Mouse (Mus musculus) MEL (cell line): Measurements from ENCODE around the gene Lmnb2. TPM values are rescaled to one million over a fixed set of nuclear protein-coding genes. Genes with fewer than 3 reads are reported as not detected.

Source experiments
- DNase-seq: peaks from one replicate; pipeline ENCODE4 v3.0.0; 2011; ENCODE audit warnings: low read depth, low spot score
- H3K27ac ChIP-seq: 2 replicates; pipeline ENCODE4 v1.5.1; 2012; ENCODE audit warnings: low read depth, mild to moderate bottlenecking, control low read depth, low read length, moderate library complexity; ENCODE audit not compliant: control insufficient read depth
- H3K27me3 ChIP-seq, 2 experiments: fragments of 150-350 bp in 1 of 2; sonication (generic) in 1 of 2; 2 replicates each; pipeline ENCODE4 v1.6.1; 2012; ENCODE audit warnings: low read length in 2 of 2, mild to moderate bottlenecking in 2 of 2, improper control_type of control experiment in 1 of 2, moderate library complexity in 1 of 2; ENCODE audit not compliant: insufficient read depth in 2 of 2, control insufficient read depth in 1 of 2
- H3K36me3 ChIP-seq, 2 experiments: 2 replicates each; pipeline ENCODE4 v1.6.1; 2012 to 2014; ENCODE audit warnings: low read length in 2 of 2, improper control_type of control experiment in 1 of 2, inconsistent platforms in 1 of 2, mild to moderate bottlenecking in 1 of 2; ENCODE audit not compliant: insufficient read depth in 2 of 2, control insufficient read depth in 1 of 2
- H3K4me1 ChIP-seq, 2 experiments: fragments of 150-350 bp in 1 of 2; sonication (generic) in 1 of 2; 2 replicates each; pipeline ENCODE4 v1.6.1; 2012; ENCODE audit warnings: low read length in 2 of 2, improper control_type of control experiment in 1 of 2, mild to moderate bottlenecking in 1 of 2; ENCODE audit not compliant: insufficient read depth in 2 of 2, control insufficient read depth in 1 of 2
- H3K4me3 ChIP-seq, 2 experiments: fragments of 150-350 bp in 1 of 2; sonication (generic) in 1 of 2; 2 replicates each; pipeline ENCODE4 v1.5.1; 2012; ENCODE audit warnings: low read depth in 2 of 2, low read length in 2 of 2, mild to moderate bottlenecking in 2 of 2, moderate library complexity in 2 of 2, control low read depth in 1 of 2, improper control_type of control experiment in 1 of 2; ENCODE audit not compliant: control insufficient read depth in 1 of 2, insufficient read depth in 1 of 2
- H3K79me2 ChIP-seq: 2 replicates; pipeline ENCODE4 v1.6.1; 2012; ENCODE audit warnings: mild to moderate bottlenecking, low read length, moderate library complexity; ENCODE audit not compliant: control insufficient read depth, poor library complexity, insufficient read depth
- H3K9ac ChIP-seq: 2 replicates; pipeline ENCODE4 v1.6.1; 2012; ENCODE audit warnings: low read depth, mild to moderate bottlenecking, control low read depth, low read length, moderate library complexity; ENCODE audit not compliant: control insufficient read depth, poor library complexity, severe bottlenecking
- H3K9me3 ChIP-seq: fragments of 150-350 bp; sonication (generic); replicated peaks from 2 replicates; pipeline ENCODE4 v1.6.1; 2012; ENCODE audit warnings: mild to moderate bottlenecking, low read length, improper control_type of control experiment, moderate library complexity; ENCODE audit not compliant: insufficient read depth
- BHLHE40 ChIP-seq: IDR thresholded peaks from 2 replicates; pipeline ENCODE4 v1.6.1; 2012; ENCODE audit warnings: low read depth, mild to moderate bottlenecking, inconsistent platforms, low read length, improper control_type of control experiment, borderline replicate concordance
- CHD1 ChIP-seq: IDR thresholded peaks from 2 replicates; pipeline ENCODE4 v1.6.1; 2012; ENCODE audit warnings: low read depth, mild to moderate bottlenecking, inconsistent platforms, low read length, improper control_type of control experiment
- CTCF ChIP-seq, 3 experiments: IDR thresholded peaks in 2 of 3; conservative IDR thresholded peaks in 1 of 3; 2 replicates each; pipeline ENCODE4 v1.5.1; 2011 to 2012; ENCODE audit warnings: low read length in 3 of 3, low read depth in 2 of 3, mild to moderate bottlenecking in 2 of 3, improper control_type of control experiment in 1 of 3, inconsistent platforms in 1 of 3, mixed read lengths in 1 of 3, moderate library complexity in 1 of 3; ENCODE audit not compliant: control insufficient read depth in 1 of 3, insufficient read depth in 1 of 3, poor library complexity in 1 of 3, severe bottlenecking in 1 of 3
- EP300 ChIP-seq, 2 experiments: IDR thresholded peaks; 2 replicates each; pipeline ENCODE4 v1.6.1; 2011; ENCODE audit warnings: improper control_type of control experiment in 2 of 2, low read length in 2 of 2, low read depth in 1 of 2, mild to moderate bottlenecking in 1 of 2
- GABPA ChIP-seq: IDR thresholded peaks from 2 replicates; pipeline ENCODE4 v1.6.1; 2012; ENCODE audit warnings: low read depth, mild to moderate bottlenecking, inconsistent platforms, low read length, improper control_type of control experiment, moderate library complexity
- GATA1 ChIP-seq: IDR thresholded peaks from 2 replicates; pipeline ENCODE4 v1.6.1; 2011; ENCODE audit warnings: low read depth, low read length, improper control_type of control experiment
- MEF2A ChIP-seq: IDR thresholded peaks from 2 replicates; pipeline ENCODE4 v1.6.1; 2014; ENCODE audit warnings: low read depth, mild to moderate bottlenecking, inconsistent platforms, low read length, improper control_type of control experiment; ENCODE audit not compliant: poor library complexity, insufficient replicate concordance, severe bottlenecking; ENCODE audit errors: extremely low read depth
- MYB ChIP-seq: IDR thresholded peaks from 2 replicates; pipeline ENCODE4 v1.6.1; 2011; ENCODE audit warnings: mild to moderate bottlenecking, low read depth, low read length, improper control_type of control experiment
- SMC3 ChIP-seq: IDR thresholded peaks from 2 replicates; pipeline ENCODE4 v1.6.1; 2011; ENCODE audit warnings: low read depth, low read length, improper control_type of control experiment
- TBP ChIP-seq: IDR thresholded peaks from 2 replicates; pipeline ENCODE4 v1.8.0; 2011; ENCODE audit warnings: low read depth, low read length, improper control_type of control experiment
- TCF12 ChIP-seq: IDR thresholded peaks from 2 replicates; pipeline ENCODE4 v1.6.1; 2014; ENCODE audit warnings: low read depth, mild to moderate bottlenecking, inconsistent platforms, low read length, improper control_type of control experiment, moderate library complexity
- ZKSCAN1 ChIP-seq: IDR thresholded peaks from 2 replicates; pipeline ENCODE4 v1.6.1; 2012; ENCODE audit warnings: low read depth, mild to moderate bottlenecking, inconsistent platforms, low read length, improper control_type of control experiment, moderate library complexity
- polyA plus RNA-seq, 2 experiments: library from polyadenylated mRNA; stranded (reverse) in 1 of 2; unstranded in 1 of 2; fragments of >175 nt in 1 of 2; fragments of >200 nt in 1 of 2; gene quantifications; 2 replicates each; pipeline versions ENCODE4 v1.2.1 to v1.2.4; 2012; ENCODE audit warnings: low replicate concordance in 2 of 2, low read depth in 1 of 2; ENCODE audit not compliant: insufficient read length in 2 of 2, insufficient read depth in 1 of 2, missing spikeins in 1 of 2
- total RNA-seq: library from RNA; depleted of rRNA; stranded (reverse); fragments of 300-350 nt; gene quantifications from 2 replicates; pipeline ENCODE4 v1.2.3, GENCODE M21; 2012

Gene Lmnb2
- total and polyA plus RNA-seq, 3 experiments, result 29.9 to 32.8 TPM; not detected in 1

DNA sequence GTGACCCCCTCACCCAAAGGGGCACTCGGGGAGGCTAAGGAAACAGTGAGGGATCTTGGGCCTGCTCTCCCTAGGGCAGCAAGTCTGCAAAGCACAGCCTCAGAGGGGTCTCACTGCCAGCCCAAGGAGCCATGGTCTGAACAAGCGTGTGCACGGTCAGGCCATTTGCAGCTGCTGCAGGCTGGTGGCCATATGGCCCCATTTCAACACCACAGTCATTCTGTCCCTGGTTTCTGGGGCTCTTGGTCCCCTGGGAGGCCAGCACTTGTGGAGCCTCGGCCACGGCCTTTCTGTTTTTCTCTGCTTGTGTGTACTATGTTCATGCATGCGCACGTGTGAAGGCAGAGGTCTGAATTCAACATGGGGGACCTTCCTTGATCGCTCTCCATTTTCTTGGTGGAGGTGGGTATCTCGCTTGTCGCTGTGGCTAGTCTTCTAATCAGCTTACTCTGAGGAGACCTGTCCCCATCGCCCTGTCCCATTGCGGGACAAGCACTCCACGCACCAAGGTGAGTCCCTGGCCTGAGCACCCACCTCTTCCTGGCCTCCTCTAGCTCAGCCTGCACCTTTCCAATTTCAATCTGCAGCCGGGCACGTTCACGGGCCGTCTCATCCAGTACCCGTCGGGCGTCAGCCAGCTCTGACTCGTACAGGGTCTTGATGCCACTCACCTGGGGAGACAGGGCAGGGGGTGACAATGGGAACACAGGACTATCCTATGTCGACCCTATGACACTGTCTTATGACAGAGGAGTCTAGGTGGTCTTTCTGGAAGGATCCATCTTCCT, 8.5 kb downstream of the Lmnb2 start:
- Histone ChIP-seq H3K27ac (no peak overlapping the region), H3K36me3 (no peaks in the 10 kb centered on the region; a peak in 1 of 4 replicates), H3K9ac (no peak overlapping the region), H3K9me3 (no peaks in the 10 kb centered on the region), H3K79me2 (no peaks in the 10 kb centered on the region), H3K4me3 (no peak overlapping the region), H3K4me1 (no peaks in the 10 kb centered on the region), H3K27me3 (no peaks in the 10 kb centered on the region)
- no peak for DNase-seq
- TF ChIP-seq MYB, result no peak
- TF ChIP-seq BHLHE40, result no peak
- no peak for TF ChIP-seq ZKSCAN1
- no peak for TF ChIP-seq GATA1
- TF ChIP-seq CHD1, result no peak
- TF ChIP-seq GABPA, result no peak
- no peak for TF ChIP-seq EP300 (IDR thresholded peaks at IDR 0.05; ENCODE audit: low read depth in 1 of 2, low read length in 2 of 2)
- TF ChIP-seq CTCF (IDR thresholded peaks at IDR 0.05 in 2 of 3, conservative IDR thresholded peaks at IDR 0.05 in 1 of 3; ENCODE audit: control insufficient read depth in 1 of 3, insufficient read depth in 1 of 3, low read depth in 2 of 3, low read length in 3 of 3, poor library complexity in 1 of 3, severe bottlenecking in 1 of 3), result no peak
- TF ChIP-seq TBP, result no peak
- TF ChIP-seq TCF12, result no peak
- no peak for TF ChIP-seq MEF2A
- TF ChIP-seq SMC3, result no peak

- no peak overlapping the region for H3K9ac ChIP-seq
- H3K4me3 ChIP-seq, result no peak overlapping the region
- no peak overlapping the region for H3K27ac ChIP-seq
- H3K36me3 ChIP-seq, result no peaks in the 10 kb centered on the region; a peak in 2 of 4 replicates
- DNase-seq, result no peak
- TF ChIP-seq EP300 (IDR thresholded peaks at IDR 0.05; ENCODE audit: low read depth in 1 of 2, low read length in 2 of 2), result no peak
- 0 out of 4 replicates have a peak, but pooled peaks cover 0 to under 1% of the 10 kb centered on the region in 2 experiments for H3K4me1 ChIP-seq
- H3K79me2 ChIP-seq, result peaks cover 8% of the 10 kb centered on the region
- H3K27me3 ChIP-seq, result no peaks in the 10 kb centered on the region
- no peaks in the 10 kb centered on the region for H3K9me3 ChIP-seq
These were observed 13.3 kb downstream of the Lmnb2 start for GRCm38 (mm10) chr10:80904709-80905108.

DNA sequence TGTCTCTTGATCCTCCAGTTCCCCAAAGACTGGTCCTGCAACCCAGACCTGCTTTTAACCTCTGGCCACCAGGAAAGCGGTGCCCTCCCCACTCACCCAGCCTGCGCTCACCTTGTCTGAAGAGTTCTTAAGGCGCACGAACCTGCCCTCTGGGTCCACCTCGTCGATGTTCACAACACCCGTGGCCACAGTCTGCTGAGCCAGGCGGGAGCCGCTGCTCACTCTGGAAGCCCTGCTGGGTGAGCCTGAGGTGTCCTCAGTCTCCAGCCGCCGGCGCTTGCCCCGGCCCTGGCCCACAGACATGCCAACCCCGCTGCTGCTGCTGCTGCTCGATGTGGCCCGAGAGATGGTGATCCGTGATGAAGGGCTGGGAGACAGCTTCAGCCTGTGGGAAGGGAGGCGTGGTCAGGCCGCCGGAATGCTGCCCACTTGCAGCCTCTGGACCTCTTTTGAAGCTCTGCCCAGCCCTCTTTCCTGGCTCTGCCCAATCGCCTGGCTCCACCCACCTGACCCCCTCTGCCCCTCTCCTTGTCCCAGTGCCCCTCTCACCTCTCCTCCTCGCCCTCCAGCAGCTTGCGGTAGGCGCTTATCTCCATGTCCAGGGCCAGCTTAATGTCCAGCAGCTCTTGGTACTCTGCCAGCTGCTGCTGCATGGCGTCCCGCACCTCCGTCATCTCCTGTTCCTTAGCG, 13.9 kb downstream of the Lmnb2 start:
- no peak for TF ChIP-seq EP300 (IDR thresholded peaks at IDR 0.05; ENCODE audit: low read depth in 1 of 2, low read length in 2 of 2)
- Histone ChIP-seq H3K4me1 (peaks cover 0 to 6% of the 10 kb centered on the region in 2 experiments; a peak in 2 of 4 replicates), H3K27me3 (no peaks in the 10 kb centered on the region), H3K9me3 (no peaks in the 10 kb centered on the region), H3K9ac (no peak overlapping the region), H3K27ac (no peak overlapping the region), H3K79me2 (peaks cover 14% of the 10 kb centered on the region), H3K4me3 (no peak overlapping the region), H3K36me3 (peaks cover 0 to 5% of the 10 kb centered on the region in 2 experiments; a peak in 2 of 4 replicates)
- DNase-seq, result no peak
